Mouse (Mus musculus) MEL (cell line): ENCODE data around the gene Mast1. TPM values are rescaled to one million over a fixed set of nuclear protein-coding genes. Genes with fewer than 3 reads are reported as not detected.
A peak's percentile ranks its signal among the peaks of the same experiment; 100 is the strongest.

Experiments
- DNase-seq: peaks from one replicate; pipeline ENCODE4 v3.0.0; 2011; ENCODE audit warnings: low read depth, low spot score
- H3K27ac ChIP-seq: 2 replicates; pipeline ENCODE4 v1.5.1; 2012; ENCODE audit warnings: low read depth, mild to moderate bottlenecking, control low read depth, low read length, moderate library complexity; ENCODE audit not compliant: control insufficient read depth
- H3K27me3 ChIP-seq, 2 experiments: fragments of 150-350 bp in 1 of 2; sonication (generic) in 1 of 2; 2 replicates each; pipeline ENCODE4 v1.6.1; 2012; ENCODE audit warnings: low read length in 2 of 2, mild to moderate bottlenecking in 2 of 2, improper control_type of control experiment in 1 of 2, moderate library complexity in 1 of 2; ENCODE audit not compliant: insufficient read depth in 2 of 2, control insufficient read depth in 1 of 2
- H3K36me3 ChIP-seq, 2 experiments: 2 replicates each; pipeline ENCODE4 v1.6.1; 2012 to 2014; ENCODE audit warnings: low read length in 2 of 2, improper control_type of control experiment in 1 of 2, inconsistent platforms in 1 of 2, mild to moderate bottlenecking in 1 of 2; ENCODE audit not compliant: insufficient read depth in 2 of 2, control insufficient read depth in 1 of 2
- H3K4me1 ChIP-seq, 2 experiments: fragments of 150-350 bp in 1 of 2; sonication (generic) in 1 of 2; 2 replicates each; pipeline ENCODE4 v1.6.1; 2012; ENCODE audit warnings: low read length in 2 of 2, improper control_type of control experiment in 1 of 2, mild to moderate bottlenecking in 1 of 2; ENCODE audit not compliant: insufficient read depth in 2 of 2, control insufficient read depth in 1 of 2
- H3K4me3 ChIP-seq, 2 experiments: fragments of 150-350 bp in 1 of 2; sonication (generic) in 1 of 2; 2 replicates each; pipeline ENCODE4 v1.5.1; 2012; ENCODE audit warnings: low read depth in 2 of 2, low read length in 2 of 2, mild to moderate bottlenecking in 2 of 2, moderate library complexity in 2 of 2, control low read depth in 1 of 2, improper control_type of control experiment in 1 of 2; ENCODE audit not compliant: control insufficient read depth in 1 of 2, insufficient read depth in 1 of 2
- H3K79me2 ChIP-seq: 2 replicates; pipeline ENCODE4 v1.6.1; 2012; ENCODE audit warnings: mild to moderate bottlenecking, low read length, moderate library complexity; ENCODE audit not compliant: control insufficient read depth, poor library complexity, insufficient read depth
- H3K9ac ChIP-seq: 2 replicates; pipeline ENCODE4 v1.6.1; 2012; ENCODE audit warnings: low read depth, mild to moderate bottlenecking, control low read depth, low read length, moderate library complexity; ENCODE audit not compliant: control insufficient read depth, poor library complexity, severe bottlenecking
- H3K9me3 ChIP-seq: fragments of 150-350 bp; sonication (generic); replicated peaks from 2 replicates; pipeline ENCODE4 v1.6.1; 2012; ENCODE audit warnings: mild to moderate bottlenecking, low read length, improper control_type of control experiment, moderate library complexity; ENCODE audit not compliant: insufficient read depth
- CHD1 ChIP-seq: IDR thresholded peaks from 2 replicates; pipeline ENCODE4 v1.6.1; 2012; ENCODE audit warnings: low read depth, mild to moderate bottlenecking, inconsistent platforms, low read length, improper control_type of control experiment
- EP300 ChIP-seq, 2 experiments: IDR thresholded peaks; 2 replicates each; pipeline ENCODE4 v1.6.1; 2011; ENCODE audit warnings: improper control_type of control experiment in 2 of 2, low read length in 2 of 2, low read depth in 1 of 2, mild to moderate bottlenecking in 1 of 2
- ETS1 ChIP-seq: IDR thresholded peaks from 2 replicates; pipeline ENCODE4 v1.6.1; 2012; ENCODE audit warnings: low read depth, mild to moderate bottlenecking, inconsistent platforms, low read length, improper control_type of control experiment, moderate library complexity
- GATA1 ChIP-seq: IDR thresholded peaks from 2 replicates; pipeline ENCODE4 v1.6.1; 2011; ENCODE audit warnings: low read depth, low read length, improper control_type of control experiment
- HCFC1 ChIP-seq: IDR thresholded peaks from 2 replicates; pipeline ENCODE4 v1.6.1; 2012; ENCODE audit warnings: low read depth, mild to moderate bottlenecking, inconsistent platforms, low read length, improper control_type of control experiment, moderate library complexity
- JUND ChIP-seq: IDR thresholded peaks from 2 replicates; pipeline ENCODE4 v1.6.1; 2011; ENCODE audit warnings: low read depth, mild to moderate bottlenecking, improper control_type of control experiment, low read length
- MEF2A ChIP-seq: IDR thresholded peaks from 2 replicates; pipeline ENCODE4 v1.6.1; 2014; ENCODE audit warnings: low read depth, mild to moderate bottlenecking, inconsistent platforms, low read length, improper control_type of control experiment; ENCODE audit not compliant: poor library complexity, insufficient replicate concordance, severe bottlenecking; ENCODE audit errors: extremely low read depth
- MXI1 ChIP-seq: IDR thresholded peaks from 2 replicates; pipeline ENCODE4 v1.6.1; 2011; ENCODE audit warnings: mild to moderate bottlenecking, low read depth, low read length, improper control_type of control experiment
- MYB ChIP-seq: IDR thresholded peaks from 2 replicates; pipeline ENCODE4 v1.6.1; 2011; ENCODE audit warnings: mild to moderate bottlenecking, low read depth, low read length, improper control_type of control experiment
- MYC ChIP-seq: IDR thresholded peaks from 2 replicates; pipeline ENCODE4 v1.6.1; 2011; ENCODE audit warnings: low read depth, mild to moderate bottlenecking, low read length, improper control_type of control experiment, moderate library complexity
- POLR2A ChIP-seq, 2 experiments: IDR thresholded peaks; 2 replicates each; pipeline ENCODE4 v1.6.1; 2011 to 2012; ENCODE audit warnings: low read length in 2 of 2, mild to moderate bottlenecking in 2 of 2, control low read depth in 1 of 2, improper control_type of control experiment in 1 of 2, low read depth in 1 of 2, moderate library complexity in 1 of 2; ENCODE audit not compliant: control insufficient read depth in 1 of 2, insufficient read depth in 1 of 2, poor library complexity in 1 of 2
- POLR2AphosphoS5 ChIP-seq: IDR thresholded peaks from 2 replicates; pipeline ENCODE4 v1.6.1; 2012; ENCODE audit warnings: low read depth, borderline replicate concordance, mild to moderate bottlenecking, inconsistent platforms, low read length, moderate library complexity, mixed read lengths
- RAD21 ChIP-seq: IDR thresholded peaks from 2 replicates; pipeline ENCODE4 v1.6.1; 2011; ENCODE audit warnings: mild to moderate bottlenecking, low read depth, low read length, improper control_type of control experiment
- SIN3A ChIP-seq: IDR thresholded peaks from 2 replicates; pipeline ENCODE4 v1.6.1; 2012; ENCODE audit warnings: low read length, improper control_type of control experiment, inconsistent platforms
- SMC3 ChIP-seq: IDR thresholded peaks from 2 replicates; pipeline ENCODE4 v1.6.1; 2011; ENCODE audit warnings: low read depth, low read length, improper control_type of control experiment
- TAL1 ChIP-seq: IDR thresholded peaks from 2 replicates; pipeline ENCODE4 v1.6.1; 2012; ENCODE audit warnings: mild to moderate bottlenecking, inconsistent platforms, low read length, moderate library complexity, mixed read lengths
- UBTF ChIP-seq: IDR thresholded peaks from 2 replicates; pipeline ENCODE4 v1.6.1; 2012; ENCODE audit warnings: low read depth, mild to moderate bottlenecking, inconsistent platforms, low read length, improper control_type of control experiment, moderate library complexity, borderline replicate concordance; ENCODE audit not compliant: insufficient read depth
- ZKSCAN1 ChIP-seq: IDR thresholded peaks from 2 replicates; pipeline ENCODE4 v1.6.1; 2012; ENCODE audit warnings: low read depth, mild to moderate bottlenecking, inconsistent platforms, low read length, improper control_type of control experiment, moderate library complexity
- polyA plus RNA-seq, 2 experiments: library from polyadenylated mRNA; stranded (reverse) in 1 of 2; unstranded in 1 of 2; fragments of >175 nt in 1 of 2; fragments of >200 nt in 1 of 2; gene quantifications; 2 replicates each; pipeline versions ENCODE4 v1.2.1 to v1.2.4; 2012; ENCODE audit warnings: low replicate concordance in 2 of 2, low read depth in 1 of 2; ENCODE audit not compliant: insufficient read length in 2 of 2, insufficient read depth in 1 of 2, missing spikeins in 1 of 2
- total RNA-seq: library from RNA; depleted of rRNA; stranded (reverse); fragments of 300-350 nt; gene quantifications from 2 replicates; pipeline ENCODE4 v1.2.3, GENCODE M21; 2012

Gene Mast1
- total and polyA plus RNA-seq, 3 experiments = 0.77 to 4.5 TPM; not detected in 1

DNA sequence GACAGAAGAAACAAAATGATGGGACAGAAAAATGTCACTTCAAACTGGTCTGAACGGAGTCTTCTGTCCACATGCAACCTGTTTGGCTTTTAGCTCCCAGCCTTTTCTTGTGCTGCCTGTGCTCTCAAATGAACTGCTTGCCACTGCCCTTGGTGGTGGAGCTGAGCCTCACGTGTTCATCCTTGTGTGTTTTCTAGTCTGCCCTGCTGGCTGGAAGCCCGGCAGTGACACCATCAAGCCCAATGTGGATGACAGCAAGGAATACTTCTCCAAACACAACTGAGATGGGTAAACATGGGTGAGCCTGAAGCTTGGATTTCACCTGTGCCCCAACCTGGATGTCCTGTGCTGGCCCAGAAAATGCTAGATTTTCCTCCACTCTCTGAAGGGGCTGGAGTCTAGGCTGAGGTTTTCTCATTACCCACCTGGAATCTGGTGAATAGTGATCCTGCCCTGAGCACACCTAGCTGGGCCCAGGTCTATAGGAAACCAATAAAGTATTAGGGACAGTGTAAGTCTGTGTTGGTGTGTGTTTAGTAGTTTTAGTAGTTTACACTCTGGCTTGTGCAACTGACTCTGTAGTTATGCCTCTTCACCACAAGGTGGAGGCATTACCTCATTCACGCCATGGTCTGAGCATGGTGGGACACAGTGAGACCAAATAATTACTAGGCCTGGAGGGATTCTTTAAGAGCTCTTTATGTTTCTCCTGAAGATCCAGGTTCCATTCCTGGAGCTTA is 36.8 kb upstream of the Mast1 start (continued):
- TF ChIP-seq JUND = no peak
- TF ChIP-seq GATA1 = no peak
- no peak for TF ChIP-seq ETS1

DNA sequence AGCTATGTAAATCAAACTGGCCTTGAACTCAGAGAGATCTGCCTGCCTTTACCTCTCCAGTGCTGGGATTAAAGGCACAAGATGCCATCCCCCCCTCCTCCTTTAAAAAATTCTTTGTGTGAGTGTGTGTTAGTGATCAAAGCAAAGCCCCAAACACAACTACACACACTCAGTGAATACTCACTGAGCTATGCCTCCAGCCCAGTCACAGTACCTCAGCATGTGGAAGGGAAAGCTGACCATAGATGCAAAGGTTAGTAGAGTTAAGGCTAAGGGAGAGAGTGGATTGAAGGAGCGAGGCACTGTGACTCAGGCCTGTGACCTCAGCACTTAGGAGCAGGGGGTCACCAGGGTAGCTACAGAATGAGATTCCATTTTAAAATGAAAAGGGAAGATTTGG is 35.9 kb upstream of the Mast1 start:
- DNase-seq = no peak
- H3K9ac ChIP-seq = no peak overlapping the region
- peaks cover 4 to 22% of the 10 kb centered on the region in 2 experiments; a peak in 3 of 4 replicates for H3K36me3 ChIP-seq
- H3K27ac ChIP-seq = peak overlapping the region; percentile 41
- H3K27me3 ChIP-seq = no peaks in the 10 kb centered on the region
- H3K4me1 ChIP-seq = peaks cover 4 to 30% of the 10 kb centered on the region in 2 experiments; a peak in 2 of 4 replicates
- TF ChIP-seq ETS1 = no peak
- TF ChIP-seq MYB = no peak
- no peak for TF ChIP-seq MYC
- TF ChIP-seq EP300 (IDR thresholded peaks at IDR 0.05; ENCODE audit: low read depth in 1 of 2, low read length in 2 of 2) = no peak
- no peak for TF ChIP-seq CHD1
- no peak for TF ChIP-seq GATA1
- no peak for TF ChIP-seq TAL1
- TF ChIP-seq POLR2A (IDR thresholded peaks at IDR 0.05; ENCODE audit: control insufficient read depth in 1 of 2, insufficient read depth in 1 of 2, low read depth in 1 of 2, low read length in 2 of 2, poor library complexity in 1 of 2) = no peak
- TF ChIP-seq RAD21 = no peak
- no peak for TF ChIP-seq MXI1
- no peak for TF ChIP-seq ZKSCAN1
- no peak for TF ChIP-seq SIN3A
- TF ChIP-seq UBTF = no peak
- no peak for TF ChIP-seq POLR2AphosphoS5
- TF ChIP-seq SMC3 = no peak
- no peak for TF ChIP-seq MEF2A
- no peak for TF ChIP-seq HCFC1
- peaks cover 40% of the 10 kb centered on the region for H3K79me2 ChIP-seq
- H3K9me3 ChIP-seq = no peaks in the 10 kb centered on the region
- no peak overlapping the region for H3K4me3 ChIP-seq
